Mouse (Mus musculus) hindbrain, embryonic 12.5 days (tissue): ENCODE measurements around the gene Prx. TPM values are rescaled to one million over a fixed set of nuclear protein-coding genes. Genes with fewer than 3 reads are reported as not detected.
A peak's percentile ranks its signal among the peaks of the same experiment; 100 is the strongest.

Source experiments
- ATAC-seq: fragments of 200-750 bp; cut with Nextera tagmentation; 2 replicates; pipeline ENCODE4 v1.8.0; 2017; ENCODE audit warnings: moderate TSS enrichment; ENCODE audit not compliant: low FRiP score
- H3K27ac ChIP-seq: fragments of 300-500 bp; sonication (generic); 2 replicates; pipeline ENCODE4 v1.5.1; 2016; ENCODE audit warnings: mild to moderate bottlenecking
- H3K27me3 ChIP-seq: fragments of 300-500 bp; sonication (generic); 2 replicates; pipeline ENCODE4 v1.6.1; 2016; ENCODE audit warnings: mild to moderate bottlenecking
- H3K36me3 ChIP-seq: fragments of 300-500 bp; sonication (generic); 2 replicates; pipeline ENCODE4 v1.6.1; 2016; ENCODE audit warnings: mild to moderate bottlenecking
- H3K4me1 ChIP-seq: fragments of 300-500 bp; sonication (generic); 2 replicates; pipeline ENCODE4 v1.6.1; 2016
- H3K4me2 ChIP-seq: fragments of 300-500 bp; sonication (generic); replicated peaks from 2 replicates; pipeline ENCODE4 v1.6.1; 2016; ENCODE audit warnings: mild to moderate bottlenecking
- H3K4me3 ChIP-seq: fragments of 300-500 bp; sonication (generic); 2 replicates; pipeline ENCODE4 v1.5.1; 2016; ENCODE audit warnings: mild to moderate bottlenecking
- H3K9ac ChIP-seq: fragments of 300-500 bp; sonication (generic); 2 replicates; pipeline ENCODE4 v1.6.1; 2016; ENCODE audit warnings: mild to moderate bottlenecking, moderate library complexity
- H3K9me3 ChIP-seq: fragments of 300-500 bp; sonication (generic); replicated peaks from 2 replicates; pipeline ENCODE4 v1.6.1; 2016; ENCODE audit warnings: mild to moderate bottlenecking
- WGBS: fragments of 180-500 bp; shearing (Covaris S2); methylation state at CpG from one replicate; pipeline ENCODE4 v1.1.7; 2016; 5-methylcytosine and 5-hydroxymethylcytosine counted together
- polyA plus RNA-seq: library from polyadenylated mRNA; unstranded; fragments of >200 nt; fragmentation: Nextera tagmentation; extraction: Ambion mirVana; gene quantifications from 2 replicates; pipeline ENCODE4 v1.2.1, GENCODE M21; 2016

Prx gene
- polyA plus RNA-seq, 1 experiment from 2014 or later, result 2.5 TPM

DNA sequence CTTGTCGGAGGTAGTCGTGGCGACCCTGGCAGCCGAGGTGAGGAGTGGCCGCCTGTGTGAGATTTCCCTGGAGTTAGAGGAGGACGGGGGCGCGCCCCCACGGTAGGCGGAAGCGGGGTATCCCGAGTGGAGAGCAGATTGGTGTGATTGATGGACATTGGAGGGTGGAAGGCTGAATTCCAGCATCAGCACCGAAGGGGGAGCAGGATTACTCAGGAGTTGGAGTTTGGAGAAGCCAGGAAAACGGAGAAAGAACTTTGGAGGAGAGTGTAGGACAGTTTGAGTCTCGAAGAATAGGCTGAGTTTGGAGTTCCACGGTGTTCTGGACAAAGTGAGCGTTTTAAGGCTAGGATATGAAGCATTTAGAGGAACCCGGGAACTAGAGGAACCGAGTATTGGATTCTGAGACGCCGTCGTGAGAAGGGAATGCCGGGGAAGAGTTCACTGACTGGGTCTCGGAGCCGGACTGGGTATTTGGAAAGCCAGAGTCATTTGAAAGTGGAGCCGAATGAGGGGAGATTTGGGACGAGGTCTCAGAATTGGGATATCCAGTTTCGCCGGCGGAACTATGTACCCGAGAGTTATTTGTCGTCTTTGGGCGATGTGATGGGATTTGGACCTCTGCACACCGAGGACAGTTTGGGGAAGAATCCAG, 25.2 kb upstream of the Prx start:
- peak; percentile 1; the same call in 1 of the 2 replicates for ATAC-seq
- H3K9me3 ChIP-seq, result no peaks in the 10 kb centered on the region
- H3K4me1 ChIP-seq, result peaks cover 11% of the 10 kb centered on the region
- H3K4me2 ChIP-seq, result peak overlapping the region; percentile 75
- H3K27ac ChIP-seq, result peak overlapping the region; percentile 92
- H3K27me3 ChIP-seq, result no peaks in the 10 kb centered on the region
- H3K36me3 ChIP-seq, result peaks cover 21% of the 10 kb centered on the region; the same call in 1 of the 2 replicates
- peak overlapping the region; percentile 71 for H3K4me3 ChIP-seq
- peak overlapping the region; percentile 69 for H3K9ac ChIP-seq
- WGBS, result under 1% methylated on average over 34 of the region's 34 CpGs

DNA sequence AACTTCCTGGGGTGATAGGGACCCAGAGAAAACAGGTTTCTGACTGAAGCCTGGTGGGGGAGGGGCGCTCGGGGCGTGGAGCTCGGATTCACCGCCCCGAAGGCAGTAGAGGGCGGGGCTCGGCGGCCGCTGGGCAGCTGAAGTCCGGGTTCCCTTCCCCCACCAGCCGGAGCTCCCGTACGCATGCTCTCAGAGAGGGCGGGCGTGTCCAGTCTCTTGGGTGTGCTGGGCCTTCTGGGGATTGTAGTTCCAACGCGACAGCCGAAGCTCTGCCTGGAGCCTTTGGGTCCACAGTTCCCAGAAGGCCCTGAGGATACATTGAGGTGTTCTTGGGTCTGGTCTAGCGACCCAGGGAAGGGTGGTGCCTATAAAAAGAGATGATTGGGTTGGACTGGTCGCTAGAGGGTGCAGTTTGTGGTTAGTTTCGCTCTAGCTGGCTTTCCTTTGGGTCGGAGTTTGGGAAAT, 24.6 kb upstream of the Prx start:
- WGBS, result under 1% methylated on average over 23 of the region's 23 CpGs
- Histone ChIP-seq H3K36me3 (peaks cover 21% of the 10 kb centered on the region; the same call in 1 of the 2 replicates), H3K27me3 (no peaks in the 10 kb centered on the region), H3K4me1 (peaks cover 11% of the 10 kb centered on the region), H3K9ac (peak overlapping the region; percentile 69), H3K4me3 (peak overlapping the region; percentile 71), H3K9me3 (no peaks in the 10 kb centered on the region), H3K27ac (peak overlapping the region; percentile 92), H3K4me2 (peak overlapping the region; percentile 75)
- ATAC-seq, result peak; percentile 87

DNA sequence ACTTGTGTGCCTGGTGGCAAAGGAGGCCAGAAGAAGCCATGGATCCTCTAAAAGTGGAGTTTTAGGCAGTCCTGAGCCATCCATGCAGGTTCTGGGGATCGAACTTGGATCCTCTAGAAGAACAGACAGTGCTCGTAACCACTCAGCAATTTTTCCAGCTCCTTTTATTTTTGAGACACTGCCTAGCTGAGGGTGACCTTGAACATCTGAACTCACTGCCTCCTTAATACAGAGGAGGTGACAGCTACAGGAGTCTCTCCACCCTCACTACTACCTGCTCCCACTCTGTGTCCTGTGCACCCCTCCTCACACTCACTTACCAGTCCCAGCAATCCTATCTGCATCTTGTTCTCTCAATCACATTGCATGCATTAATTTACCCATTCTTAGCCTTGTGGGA, 23.5 kb upstream of the Prx start:
- no peak overlapping the region for H3K4me3 ChIP-seq

DNA sequence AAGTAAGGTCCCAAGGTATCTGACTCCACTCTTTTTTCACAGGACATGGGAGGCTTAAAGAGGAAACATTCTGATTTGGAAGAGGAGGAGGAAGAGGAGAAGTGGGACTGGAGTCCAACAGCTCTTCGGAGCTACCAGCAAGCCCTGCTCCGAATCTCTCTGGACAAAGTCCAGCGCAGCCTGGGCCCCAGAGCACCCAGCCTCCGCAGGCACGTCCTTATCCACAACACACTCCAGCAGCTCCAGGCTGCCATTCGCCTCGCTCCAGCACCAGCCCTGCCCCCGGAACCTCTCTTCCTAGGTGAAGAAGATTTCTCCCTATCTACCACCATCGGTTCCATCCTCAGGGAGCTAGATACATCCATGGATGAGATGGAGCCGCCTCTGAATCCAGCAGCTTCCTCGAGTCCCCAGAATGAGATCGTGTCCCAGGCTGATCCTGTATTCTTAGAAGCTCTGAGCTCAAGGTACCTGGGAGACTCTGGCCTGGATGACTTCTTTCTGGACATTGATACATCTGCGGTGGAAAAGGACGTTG, 23.0 kb upstream of the Prx start:
- Histone ChIP-seq H3K36me3 (peaks cover 21% of the 10 kb centered on the region; the same call in 1 of the 2 replicates), H3K4me1 (peaks cover 11% of the 10 kb centered on the region), H3K4me3 (no peak overlapping the region), H3K9me3 (no peaks in the 10 kb centered on the region), H3K27me3 (no peaks in the 10 kb centered on the region), H3K27ac (no peak overlapping the region), H3K4me2 (no peak overlapping the region), H3K9ac (0 out of 2 replicates have a peak overlapping the region, but pooled peaks have one; percentile 23)
- 96% methylated on average over 14 of the region's 14 CpGs for WGBS
- ATAC-seq, result no peak

More for the DNA sequence above, 23.5 kb upstream of the Prx start:
- no peaks in the 10 kb centered on the region for H3K27me3 ChIP-seq
- no peak overlapping the region for H3K27ac ChIP-seq
- H3K36me3 ChIP-seq, result peaks cover 21% of the 10 kb centered on the region; the same call in 1 of the 2 replicates
- H3K4me1 ChIP-seq, result peaks cover 11% of the 10 kb centered on the region
- 89% methylated on average over 2 of the region's 2 CpGs for WGBS
- H3K4me2 ChIP-seq, result no peak overlapping the region
- H3K9ac ChIP-seq, result 0 out of 2 replicates have a peak overlapping the region, but pooled peaks have one; percentile 23
- H3K9me3 ChIP-seq, result no peaks in the 10 kb centered on the region
- ATAC-seq, result no peak

DNA sequence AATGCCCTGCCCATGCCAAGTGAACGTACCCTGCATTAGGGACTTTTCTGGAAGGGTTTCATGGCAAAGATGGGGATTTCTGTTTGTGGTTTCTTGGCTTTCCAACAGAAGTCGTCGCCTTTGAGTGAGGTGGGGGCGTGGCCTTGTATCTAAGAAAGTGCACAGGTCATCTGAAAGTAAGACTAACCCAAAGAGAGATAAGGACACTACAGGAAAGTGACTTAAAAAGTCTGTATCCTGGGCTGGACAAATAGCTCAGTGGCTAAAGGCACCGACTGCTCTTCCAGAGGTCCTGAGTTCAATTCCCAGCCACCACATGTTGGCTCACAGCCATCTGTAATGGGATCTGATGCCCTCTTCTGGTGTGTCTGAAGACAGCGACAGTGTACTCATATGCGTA, 20.6 kb upstream of the Prx start:
- peaks cover 21% of the 10 kb centered on the region; the same call in 1 of the 2 replicates for H3K36me3 ChIP-seq
- no peak overlapping the region for H3K4me2 ChIP-seq
- ATAC-seq, result no peak
- H3K27me3 ChIP-seq, result no peaks in the 10 kb centered on the region
- no peaks in the 10 kb centered on the region for H3K9me3 ChIP-seq
- H3K4me1 ChIP-seq, result peaks cover 14% of the 10 kb centered on the region
- 86% methylated on average over 7 of the region's 7 CpGs for WGBS
- H3K4me3 ChIP-seq, result no peak overlapping the region
- no peak overlapping the region for H3K9ac ChIP-seq
- no peak overlapping the region for H3K27ac ChIP-seq

GRCm38 (mm10) chr7:27479750-27480149, 19.4 kb upstream of the Prx start:
- Histone ChIP-seq H3K9me3 (no peaks in the 10 kb centered on the region), H3K36me3 (peaks cover 21% of the 10 kb centered on the region; the same call in 1 of the 2 replicates), H3K4me2 (no peak overlapping the region), H3K27me3 (no peaks in the 10 kb centered on the region), H3K4me3 (no peak overlapping the region), H3K9ac (no peak overlapping the region), H3K4me1 (peaks cover 14% of the 10 kb centered on the region), H3K27ac (no peak overlapping the region)
- WGBS, result 75% methylated on average over 1 of the region's 1 CpGs
- ATAC-seq, result no peak

GRCm38 (mm10) chr7:27480506-27480905, 18.6 kb upstream of the Prx start:
- WGBS, result 73% methylated on average over 3 of the region's 3 CpGs
- H3K4me1 ChIP-seq, result peaks cover 9% of the 10 kb centered on the region
- no peak overlapping the region for H3K9ac ChIP-seq
- peak overlapping the region; percentile 70 for H3K27ac ChIP-seq
- H3K27me3 ChIP-seq, result peaks cover 3% of the 10 kb centered on the region; the same call in 1 of the 2 replicates
- no peaks in the 10 kb centered on the region for H3K9me3 ChIP-seq
- H3K36me3 ChIP-seq, result peaks cover 21% of the 10 kb centered on the region; the same call in 1 of the 2 replicates
- no peak overlapping the region for H3K4me3 ChIP-seq
- no peak for ATAC-seq
- no peak overlapping the region for H3K4me2 ChIP-seq

GRCm38 (mm10) chr7:27480927-27481626, 18.0 kb upstream of the Prx start:
- H3K27me3 ChIP-seq, result peaks cover 6% of the 10 kb centered on the region; the same call in 1 of the 2 replicates
- H3K36me3 ChIP-seq, result peaks cover 18% of the 10 kb centered on the region; the same call in 1 of the 2 replicates
- H3K27ac ChIP-seq, result peak overlapping the region; percentile 70
- H3K9ac ChIP-seq, result peak overlapping the region; percentile 62
- no peak for ATAC-seq
- peak overlapping the region; percentile 63 for H3K4me2 ChIP-seq
- WGBS, result 10% methylated on average over 11 of the region's 11 CpGs
- H3K4me1 ChIP-seq, result peaks cover 6% of the 10 kb centered on the region
- H3K4me3 ChIP-seq, result peak overlapping the region; percentile 26
- H3K9me3 ChIP-seq, result no peaks in the 10 kb centered on the region

DNA sequence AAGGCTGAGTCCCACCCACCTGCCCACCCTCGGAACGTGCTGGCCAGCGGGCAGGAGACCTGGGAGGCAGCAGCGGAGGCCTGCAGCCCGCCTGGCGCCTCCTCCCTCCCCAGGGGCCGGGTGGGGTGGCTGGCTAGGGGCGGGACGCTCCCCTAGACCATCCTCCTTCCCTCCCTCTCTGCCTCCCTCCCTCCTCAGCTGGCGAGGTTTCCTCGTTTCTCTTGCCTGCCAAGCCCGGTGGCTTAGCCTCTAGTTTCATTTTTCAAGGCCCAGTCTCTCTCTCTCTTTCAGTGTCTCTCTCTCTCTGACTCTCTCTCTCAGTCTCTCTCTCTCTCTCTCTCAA, 17.5 kb upstream of the Prx start:
- Histone ChIP-seq H3K4me1 (peaks cover 6% of the 10 kb centered on the region), H3K9me3 (no peaks in the 10 kb centered on the region), H3K27ac (peak overlapping the region; percentile 37; the same call in 1 of the 2 replicates), H3K4me2 (peak overlapping the region; percentile 63), H3K27me3 (peaks cover 6% of the 10 kb centered on the region; the same call in 1 of the 2 replicates), H3K4me3 (peak overlapping the region; percentile 26), H3K36me3 (peaks cover 14% of the 10 kb centered on the region; the same call in 1 of the 2 replicates), H3K9ac (peak overlapping the region; percentile 62)
- ATAC-seq, result peak; percentile 75
- WGBS, result 0% methylated on average over 11 of the region's 12 CpGs

- Histone ChIP-seq H3K9ac (no peak overlapping the region), H3K4me1 (peaks cover 17% of the 10 kb centered on the region), H3K27ac (no peak overlapping the region), H3K9me3 (no peaks in the 10 kb centered on the region), H3K4me3 (no peak overlapping the region), H3K4me2 (no peak overlapping the region), H3K27me3 (peaks cover 7% of the 10 kb centered on the region; the same call in 1 of the 2 replicates), H3K36me3 (no peaks in the 10 kb centered on the region)
- 83% methylated on average over 4 of the region's 4 CpGs for WGBS
- ATAC-seq, result no peak
Observed at GRCm38 (mm10) chr7:27483860-27484259, 15.3 kb upstream of the Prx start.

GRCm38 (mm10) chr7:27486102-27486769, 12.9 kb upstream of the Prx start:
- WGBS, result 5% methylated on average over 13 of the region's 13 CpGs
- Histone ChIP-seq H3K4me3 (peak overlapping the region; percentile 73), H3K9me3 (no peaks in the 10 kb centered on the region), H3K36me3 (peaks cover 5% of the 10 kb centered on the region; the same call in 1 of the 2 replicates), H3K27ac (peak overlapping the region; percentile 93), H3K9ac (no peak overlapping the region; the same call in 1 of the 2 replicates), H3K4me2 (peak overlapping the region; percentile 55), H3K4me1 (peaks cover 26% of the 10 kb centered on the region), H3K27me3 (peaks cover 18% of the 10 kb centered on the region; the same call in 1 of the 2 replicates)
- peak; percentile 21 for ATAC-seq
